Mouse (Mus musculus) splenic B cell, adult 2 months (primary cell): ENCODE results near the gene Dcun1d4.
A peak's percentile ranks its signal among the peaks of the same experiment; 100 is the strongest.
"Not testable (repeated sequence)": the region's sequence is repeated elsewhere in the genome, so short reads cannot be mapped to it uniquely, and the experiment has no call there.

Experiments
- DNase-seq: peaks from one replicate; pipeline ENCODE4 v3.0.0-alpha.2; 2011; ENCODE audit warnings: low read depth, low spot score
- H3K27me3 ChIP-seq: 2 replicates; pipeline ENCODE4 v1.6.1; 2012; ENCODE audit warnings: mild to moderate bottlenecking, low read length, moderate library complexity, mixed read lengths; ENCODE audit not compliant: control insufficient read depth, poor library complexity, insufficient read depth, severe bottlenecking
- H3K36me3 ChIP-seq: 2 replicates; pipeline ENCODE4 v1.6.1; 2012; ENCODE audit warnings: mild to moderate bottlenecking, low read length, moderate library complexity, mixed read lengths; ENCODE audit not compliant: control insufficient read depth, poor library complexity, insufficient read depth, severe bottlenecking

The Dcun1d4 gene

GRCm38 (mm10) chr5:73480700-73481099 lies at the start of gene Dcun1d4:
Gene Dcun1d4 (plus strand): TSS chr5:73481000.
- Histone ChIP-seq H3K36me3 (no peaks in the 10 kb centered on the region), H3K27me3 (no peaks in the 10 kb centered on the region)
- DNase-seq = no peak

GRCm38 (mm10) chr5:73431581-73431980 lies 49.2 kb upstream of the Dcun1d4 start:
- Histone ChIP-seq H3K27me3 (no peaks in the 10 kb centered on the region), H3K36me3 (no peaks in the 10 kb centered on the region)
- DNase-seq = peak; percentile 44

- DNase-seq = no peak
- Histone ChIP-seq H3K27me3 (no peaks in the 10 kb centered on the region), H3K36me3 (no peaks in the 10 kb centered on the region)
Measured at GRCm38 (mm10) chr5:73432805-73433204, 48.0 kb upstream of the Dcun1d4 start.

- Histone ChIP-seq H3K36me3 (no peaks in the 10 kb centered on the region), H3K27me3 (no peaks in the 10 kb centered on the region)
- no peak for DNase-seq
Measured at GRCm38 (mm10) chr5:73434764-73435163, 46.0 kb upstream of the Dcun1d4 start.

- Histone ChIP-seq H3K36me3 (no peaks in the 10 kb centered on the region), H3K27me3 (no peaks in the 10 kb centered on the region)
- no peak for DNase-seq
Measured at GRCm38 (mm10) chr5:73442176-73442575, 38.6 kb upstream of the Dcun1d4 start.

GRCm38 (mm10) chr5:73450276-73450675 lies 30.5 kb upstream of the Dcun1d4 start:
- H3K27me3 ChIP-seq = no peaks in the 10 kb centered on the region
- DNase-seq = no peak
- H3K36me3 ChIP-seq = no peaks in the 10 kb centered on the region

- no peak for DNase-seq
- H3K36me3 ChIP-seq = no peaks in the 10 kb centered on the region
- H3K27me3 ChIP-seq = no peaks in the 10 kb centered on the region
Measured at GRCm38 (mm10) chr5:73454502-73455306, 26.1 kb upstream of the Dcun1d4 start.

- Histone ChIP-seq H3K27me3 (no peaks in the 10 kb centered on the region), H3K36me3 (no peaks in the 10 kb centered on the region)
- DNase-seq = no peak
Measured at GRCm38 (mm10) chr5:73455307-73455687, 25.5 kb upstream of the Dcun1d4 start.

GRCm38 (mm10) chr5:73468462-73469433 lies 12.1 kb upstream of the Dcun1d4 start:
- H3K27me3 ChIP-seq = no peaks in the 10 kb centered on the region
- DNase-seq = no peak

GRCm38 (mm10) chr5:73474412-73475405 lies 6.1 kb upstream of the Dcun1d4 start:
- DNase-seq = no peak
- no peaks in the 10 kb centered on the region for H3K36me3 ChIP-seq
- no peaks in the 10 kb centered on the region for H3K27me3 ChIP-seq

More at GRCm38 (mm10) chr5:73468462-73469433, 12.1 kb upstream of the Dcun1d4 start:
- H3K36me3 ChIP-seq = no peaks in the 10 kb centered on the region

GRCm38 (mm10) chr5:73481401-73481800 lies 601 bp downstream of the Dcun1d4 start:
- Histone ChIP-seq H3K27me3 (no peaks in the 10 kb centered on the region), H3K36me3 (no peaks in the 10 kb centered on the region)
- no peak for DNase-seq

- DNase-seq, H3K36me3 ChIP-seq, H3K27me3 ChIP-seq: not testable (repeated sequence)
Measured at GRCm38 (mm10) chr5:73482381-73482780, 1.6 kb downstream of the Dcun1d4 start.

- DNase-seq = no peak
- Histone ChIP-seq H3K27me3 (no peaks in the 10 kb centered on the region), H3K36me3 (no peaks in the 10 kb centered on the region)
Measured at GRCm38 (mm10) chr5:73484016-73484615, 3.3 kb downstream of the Dcun1d4 start.

GRCm38 (mm10) chr5:73486451-73486850 lies 5.7 kb downstream of the Dcun1d4 start:
- Histone ChIP-seq H3K36me3 (no peaks in the 10 kb centered on the region), H3K27me3 (peaks cover 2% of the 10 kb centered on the region; the same call in 1 of the 2 replicates)
- DNase-seq = no peak
